Mouse (Mus musculus) hindbrain, embryonic 14.5 days (tissue): Measurements from ENCODE around the gene Ldb2. TPM values are rescaled to one million over a fixed set of nuclear protein-coding genes. Genes with fewer than 3 reads are reported as not detected.
A peak's percentile ranks its signal among the peaks of the same experiment; 100 is the strongest.

Experiments used
- ATAC-seq: fragments of 200-750 bp; cut with Nextera tagmentation; 2 replicates; pipeline ENCODE4 v1.8.0; 2017; ENCODE audit warnings: moderate number of reproducible peaks, mild to moderate bottlenecking, moderate TSS enrichment, moderate library complexity; ENCODE audit not compliant: low FRiP score
- DNase-seq: peaks from one replicate; pipeline ENCODE4 v3.0.0-alpha.2; 2015; ENCODE audit warnings: low spot score
- H3K27ac ChIP-seq: fragments of 300-500 bp; sonication (generic); 2 replicates; pipeline ENCODE4 v1.5.1; 2014; ENCODE audit warnings: mild to moderate bottlenecking, moderate library complexity
- H3K27me3 ChIP-seq: fragments of 300-500 bp; sonication (generic); 2 replicates; pipeline ENCODE4 v1.6.1; 2014; ENCODE audit warnings: mild to moderate bottlenecking, low read length, mixed read lengths; ENCODE audit not compliant: control insufficient read depth, insufficient read depth
- H3K36me3 ChIP-seq: fragments of 300-500 bp; sonication (generic); replicated peaks from 2 replicates; pipeline ENCODE4 v1.6.1; 2014; ENCODE audit not compliant: control insufficient read depth, insufficient read depth
- H3K4me1 ChIP-seq: fragments of 300-500 bp; sonication (generic); replicated peaks from 2 replicates; pipeline ENCODE4 v1.6.1; 2014; ENCODE audit warnings: antibody characterized with exemption, low read length, mixed read lengths; ENCODE audit not compliant: control insufficient read depth, insufficient read depth
- H3K4me2 ChIP-seq: fragments of 300-500 bp; sonication (generic); replicated peaks from 2 replicates; pipeline ENCODE4 v1.6.1; 2014; ENCODE audit warnings: mild to moderate bottlenecking, moderate library complexity
- H3K4me3 ChIP-seq: fragments of 300-500 bp; sonication (generic); replicated peaks from 2 replicates; pipeline ENCODE4 v1.5.1; 2014; ENCODE audit warnings: mild to moderate bottlenecking, low read length
- H3K9ac ChIP-seq: fragments of 300-500 bp; sonication (generic); 2 replicates; pipeline ENCODE4 v1.6.1; 2014
- H3K9me3 ChIP-seq: fragments of 300-500 bp; sonication (generic); 2 replicates; pipeline ENCODE4 v1.6.1; 2016; ENCODE audit warnings: low read length; ENCODE audit not compliant: control insufficient read depth
- WGBS: fragments of 180-500 bp; shearing (Covaris S2); extraction: QIAGEN DNeasy Blood & Tissue Kit; methylation state at CpG from one replicate; pipeline ENCODE4 v1.1.7; 2014; 5-methylcytosine and 5-hydroxymethylcytosine counted together
- polyA plus RNA-seq: library from polyadenylated mRNA; unstranded; fragments of >200 nt; fragmentation: Nextera tagmentation; extraction: Ambion mirVana; gene quantifications from 2 replicates; pipeline ENCODE4 v1.2.1, GENCODE M21; 2014

The Ldb2 gene
- polyA plus RNA-seq, 1 experiment from 2014 or later: 40.5 TPM

DNA sequence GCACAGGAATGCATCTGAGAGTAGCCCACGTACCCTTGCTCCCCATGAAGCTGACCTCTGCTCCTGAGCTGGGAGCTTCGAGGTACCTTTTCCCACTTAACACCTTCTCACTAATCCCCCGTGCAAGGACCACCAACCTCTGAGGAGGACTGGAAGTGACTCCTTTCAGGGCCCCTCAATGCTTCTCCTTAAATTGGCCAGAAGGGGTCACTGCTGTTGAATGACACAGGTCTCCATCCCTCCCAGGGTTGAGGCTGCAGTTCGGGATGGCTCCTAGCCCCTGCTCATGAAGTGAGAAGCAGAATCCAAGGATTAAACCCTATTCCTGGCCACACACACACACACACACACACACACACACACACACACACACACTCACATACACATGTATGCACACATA lies 323.1 kb downstream of the Ldb2 start:
- Histone ChIP-seq H3K27me3 (no peaks in the 10 kb centered on the region; the same call in 1 of the 2 replicates), H3K27ac (no peak overlapping the region), H3K36me3 (no peaks in the 10 kb centered on the region), H3K4me3 (no peak overlapping the region), H3K4me2 (no peak overlapping the region), H3K4me1 (no peaks in the 10 kb centered on the region), H3K9me3 (no peaks in the 10 kb centered on the region), H3K9ac (no peak overlapping the region)
- WGBS: 34% methylated on average over 4 of the region's 4 CpGs
- DNase-seq (no peak), ATAC-seq (no peak)

GRCm38 (mm10) chr5:44475543-44475942 lies 323.9 kb downstream of the Ldb2 start:
- 74% methylated on average over 1 of the region's 1 CpGs for WGBS
- ATAC-seq (no peak), DNase-seq (no peak)
- H3K36me3 ChIP-seq: no peaks in the 10 kb centered on the region
- H3K9ac ChIP-seq: no peak overlapping the region
- no peak overlapping the region for H3K4me2 ChIP-seq
- H3K4me1 ChIP-seq: no peaks in the 10 kb centered on the region
- H3K9me3 ChIP-seq: no peaks in the 10 kb centered on the region
- no peaks in the 10 kb centered on the region; the same call in 1 of the 2 replicates for H3K27me3 ChIP-seq
- no peak overlapping the region for H3K4me3 ChIP-seq
- no peak overlapping the region for H3K27ac ChIP-seq

DNA sequence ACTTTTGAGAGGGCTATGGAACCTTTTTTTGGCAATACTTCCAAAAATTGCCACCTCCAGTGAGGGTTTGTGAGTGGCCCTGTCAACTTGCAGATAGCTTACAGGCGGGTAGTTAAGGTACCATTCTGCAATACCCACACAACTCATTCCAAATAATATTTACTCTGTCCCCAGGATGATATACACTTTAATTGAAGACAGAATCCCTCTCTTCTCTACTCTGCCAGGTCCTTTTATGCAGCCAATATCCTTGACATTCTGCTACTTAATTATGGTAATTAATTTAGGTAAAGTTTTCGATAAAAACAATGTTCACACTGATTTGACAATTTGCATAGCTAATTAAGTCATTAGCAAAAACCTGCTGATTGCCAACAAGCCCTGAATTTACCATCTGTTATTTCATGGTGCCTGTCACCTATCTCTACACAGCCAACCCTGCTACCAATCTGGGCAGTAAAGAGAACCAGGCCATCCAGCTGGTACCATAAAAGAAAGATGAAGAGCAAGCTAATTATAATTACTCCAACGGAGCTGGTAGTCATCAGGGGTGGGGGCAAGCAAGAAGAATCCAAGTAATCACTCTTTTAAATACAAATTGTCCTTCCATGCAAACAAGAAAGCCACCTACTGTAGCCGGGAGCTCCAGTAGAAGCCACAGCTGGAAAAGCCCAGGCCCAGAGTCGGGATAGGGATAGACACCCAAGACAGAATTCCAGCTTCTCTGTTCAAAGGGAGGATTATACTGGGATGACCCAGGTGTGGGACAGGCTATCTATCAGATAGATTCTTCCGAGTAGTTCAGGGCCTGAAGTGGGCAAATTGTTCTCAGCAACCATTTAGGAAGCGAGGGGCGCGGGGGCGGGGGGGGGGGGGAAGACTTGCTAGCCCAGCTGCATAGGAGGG lies 325.4 kb downstream of the Ldb2 start:
- peak; percentile 54 for DNase-seq
- 67% methylated on average over 10 of the region's 10 CpGs for WGBS
- ATAC-seq: peak; percentile 78

GRCm38 (mm10) chr5:44465238-44465637 lies 334.2 kb downstream of the Ldb2 start:
- 81% methylated on average over 4 of the region's 4 CpGs for WGBS
- H3K4me3 ChIP-seq: no peak overlapping the region
- H3K4me1 ChIP-seq: no peaks in the 10 kb centered on the region
- H3K4me2 ChIP-seq: no peak overlapping the region
- no peaks in the 10 kb centered on the region for H3K27me3 ChIP-seq
- no peak overlapping the region for H3K9ac ChIP-seq
- DNase-seq (no peak), ATAC-seq (no peak)
- no peaks in the 10 kb centered on the region for H3K9me3 ChIP-seq
- H3K27ac ChIP-seq: no peak overlapping the region
- no peaks in the 10 kb centered on the region for H3K36me3 ChIP-seq

More for the DNA sequence above, 325.4 kb downstream of the Ldb2 start:
- H3K27me3 ChIP-seq: no peaks in the 10 kb centered on the region; the same call in 1 of the 2 replicates
- no peak overlapping the region for H3K9ac ChIP-seq
- no peaks in the 10 kb centered on the region for H3K4me1 ChIP-seq
- H3K9me3 ChIP-seq: no peaks in the 10 kb centered on the region
- no peaks in the 10 kb centered on the region for H3K36me3 ChIP-seq
- H3K27ac ChIP-seq: no peak overlapping the region
- H3K4me3 ChIP-seq: no peak overlapping the region
- no peak overlapping the region for H3K4me2 ChIP-seq
